Mouse (Mus musculus) skeletal muscle tissue, postnatal 0 days (tissue): ENCODE data around the gene Gdf11. TPM values are rescaled to one million over a fixed set of nuclear protein-coding genes. Genes with fewer than 3 reads are reported as not detected.

ENCODE experiments used
- polyA plus RNA-seq: library from polyadenylated mRNA; unstranded; fragments of >200 nt; fragmentation: Nextera tagmentation; extraction: Ambion mirVana; gene quantifications from 2 replicates; pipeline ENCODE4 v1.2.1, GENCODE M21; 2015

Gene Gdf11
- polyA plus RNA-seq: 1.7 and 2.1 TPM in 2 replicates

DNA sequence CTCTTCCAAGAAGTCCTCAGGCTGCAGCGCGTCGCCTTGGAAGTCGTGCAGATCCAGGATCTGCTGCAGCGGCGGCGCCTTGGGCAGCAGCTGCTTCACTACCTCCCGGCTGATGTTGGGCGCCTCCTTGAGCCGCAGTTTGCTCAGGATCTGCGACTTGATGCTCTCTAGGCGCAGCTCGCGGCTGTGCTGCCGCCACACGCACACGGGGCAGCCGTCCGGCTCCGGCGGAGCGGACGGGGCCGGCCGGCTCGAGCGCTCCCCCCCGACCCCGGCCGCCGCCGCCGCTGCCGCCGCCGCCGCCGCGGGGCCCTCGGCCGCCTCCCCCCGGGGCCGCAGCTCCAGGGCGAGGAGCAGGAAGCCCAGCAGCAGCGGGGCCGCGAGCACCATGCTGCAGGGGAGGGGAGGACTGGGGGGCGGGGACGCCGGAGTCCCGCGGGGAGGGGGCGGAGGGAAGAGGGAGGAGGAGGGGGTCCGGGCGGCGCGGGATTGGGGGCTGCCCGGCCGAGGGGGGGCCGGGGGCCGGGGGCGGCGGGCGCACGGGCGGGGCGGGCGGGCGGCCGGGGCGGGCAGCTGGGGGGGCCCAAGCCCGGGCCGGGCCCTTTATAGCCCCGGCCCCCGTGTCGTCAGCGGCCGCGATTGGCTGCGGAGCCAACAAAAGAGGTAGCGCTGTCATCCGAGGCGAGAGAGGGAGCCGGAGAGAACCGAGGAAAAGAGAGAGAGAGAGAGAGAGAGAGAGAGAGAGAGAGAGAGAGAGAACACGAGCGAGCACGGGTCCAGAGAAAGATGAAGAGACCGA, at the start of gene Gdf11:
Gene Gdf11, minus strand, starts transcription at position 423 of the 799 bp plus-strand sequence.

DNA sequence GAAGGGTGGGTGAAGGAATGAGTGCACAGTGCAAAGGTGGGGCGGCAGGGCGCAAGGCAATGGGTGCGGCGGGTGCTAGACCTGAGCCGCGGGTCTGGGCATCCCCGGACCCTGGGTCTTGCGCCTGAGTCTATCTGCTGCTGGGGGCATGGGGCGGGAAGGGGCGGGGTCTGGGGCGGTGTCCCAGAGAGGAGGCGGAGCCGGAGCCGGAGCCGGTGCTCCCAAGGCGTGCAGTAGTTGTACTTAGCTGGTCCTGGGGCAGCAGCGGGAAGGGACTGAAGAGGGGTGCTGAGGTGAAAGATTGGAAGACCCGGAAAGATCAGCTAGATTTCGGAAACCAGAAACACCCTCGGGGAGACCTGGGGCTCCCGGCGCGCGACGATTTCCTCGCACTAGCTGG, 42.1 kb upstream of the Gdf11 start, which contains the start of gene Itga7:
Gene Itga7, plus strand, starts transcription at position 245 of the 400 bp plus-strand sequence.

DNA sequence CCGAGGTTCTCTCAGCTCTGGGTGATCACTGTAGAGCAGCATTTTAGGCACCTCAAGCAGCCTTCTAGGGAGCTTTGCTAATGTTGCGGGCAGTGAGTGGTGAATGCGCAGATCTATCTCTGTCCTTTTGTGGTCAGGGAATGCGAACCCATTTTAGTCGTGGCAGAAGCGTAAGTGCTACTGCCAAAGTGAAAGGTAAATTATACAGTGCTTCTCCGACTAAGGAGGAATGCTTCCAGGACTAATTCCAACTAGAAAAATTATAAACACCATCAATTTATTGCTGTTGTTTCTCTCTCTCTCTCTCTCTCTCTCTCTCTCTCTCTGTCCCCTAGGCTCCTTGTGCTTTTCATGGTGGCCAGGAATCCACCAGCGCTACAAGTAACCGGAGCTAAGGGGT, 32.4 kb upstream of the Gdf11 start, which contains the start of gene Bloc1s1:
Gene Bloc1s1, minus strand, starts transcription at position 101 of the 400 bp plus-strand sequence.

DNA sequence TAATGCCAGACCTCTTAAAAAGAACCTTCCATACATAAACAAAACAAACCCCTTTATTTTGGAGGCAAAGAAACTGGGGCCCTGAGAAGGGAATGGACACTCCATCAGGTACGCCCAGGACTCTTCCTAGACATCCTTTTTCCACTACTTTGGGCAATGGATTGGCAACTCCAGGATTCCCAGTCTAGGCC, 31.2 kb upstream of the Gdf11 start, which contains the start of gene Rdh5:
Gene Rdh5, minus strand, starts transcription at position 67 of the 191 bp plus-strand sequence.

DNA sequence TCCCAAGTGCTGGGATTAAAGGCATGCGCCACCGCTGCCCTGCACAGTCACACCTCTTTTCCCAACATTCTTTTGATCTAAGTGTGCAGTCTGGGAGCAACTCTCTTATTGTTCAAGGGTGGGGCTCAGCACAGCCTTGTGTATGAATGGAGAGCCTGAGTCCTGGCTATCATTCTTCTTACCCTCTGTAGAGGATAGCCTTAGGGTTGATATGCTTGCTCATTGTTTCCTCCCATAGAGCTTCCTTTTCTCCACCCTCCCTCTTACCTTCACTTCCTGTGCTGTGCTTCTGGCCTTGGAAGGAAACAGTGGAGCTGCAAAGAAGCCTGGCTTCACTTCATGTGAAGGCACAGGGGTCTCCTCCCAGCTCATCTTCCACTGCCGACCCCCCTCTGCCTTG, 9.2 kb upstream of the Gdf11 start, which contains the start of gene Cd63:
Gene Cd63, plus strand, starts transcription at position 292 of the 400 bp plus-strand sequence.

Other genes with a start within 250 kb of the Gdf11 start
- 0.54 and 0.66 TPM in 2 replicates for gene Ikzf4, start 245.7 kb downstream of the Gdf11 start, polyA plus RNA-seq
- 12.8 and 16.8 TPM in 2 replicates for gene Suox, start 217.6 kb downstream of the Gdf11 start, polyA plus RNA-seq
- gene Rab5b, start 195.5 kb downstream of the Gdf11 start, polyA plus RNA-seq: 58.5 and 60.0 TPM in 2 replicates
- gene Pmel, start 187.5 kb downstream of the Gdf11 start, polyA plus RNA-seq: 1.7 and 1.9 TPM in 2 replicates
- 38.7 and 40.5 TPM in 2 replicates for gene Cdk2, start 186.7 kb downstream of the Gdf11 start, polyA plus RNA-seq
- 3.7 and 5.1 TPM in 2 replicates for gene Dgka, start 146.9 kb downstream of the Gdf11 start, polyA plus RNA-seq
- 13.7 and 17.7 TPM in 2 replicates for gene Pym1, start 143.8 kb downstream of the Gdf11 start, polyA plus RNA-seq
- gene Mmp19, start 100.8 kb downstream of the Gdf11 start, polyA plus RNA-seq: 0.99 and 2.1 TPM in 2 replicates
- 28.7 TPM in 2 replicates for gene Dnajc14, start 87.7 kb downstream of the Gdf11 start, polyA plus RNA-seq
- gene Tmem198b, start 87.3 kb downstream of the Gdf11 start, polyA plus RNA-seq: 11.2 and 11.9 TPM in 2 replicates
- gene Sarnp, start 74.4 kb downstream of the Gdf11 start, polyA plus RNA-seq: 85.9 and 110 TPM in 2 replicates
- gene Ormdl2, start 70.1 kb downstream of the Gdf11 start, polyA plus RNA-seq: 14.4 and 18.7 TPM in 2 replicates
- gene Cd63, start 9.3 kb upstream of the Gdf11 start, polyA plus RNA-seq: 697 and 764 TPM in 2 replicates
- gene Rdh5, start 31.2 kb upstream of the Gdf11 start, polyA plus RNA-seq: 15.9 and 16.8 TPM in 2 replicates
- 280 and 296 TPM in 2 replicates for gene Bloc1s1, start 32.3 kb upstream of the Gdf11 start, polyA plus RNA-seq
- gene Itga7, start 42.1 kb upstream of the Gdf11 start, polyA plus RNA-seq: 80.0 and 81.3 TPM in 2 replicates
- gene Mettl7b, start 69.3 kb upstream of the Gdf11 start, polyA plus RNA-seq: 0.12 and 1.8 TPM in 2 replicates
- gene Olfr9, start 97.7 kb upstream of the Gdf11 start, polyA plus RNA-seq: not detected in 2 replicates
- not detected in 2 replicates for gene Olfr763, start 119.1 kb upstream of the Gdf11 start, polyA plus RNA-seq
- gene Olfr764-ps1, start 148.2 kb upstream of the Gdf11 start, polyA plus RNA-seq: not detected in 2 replicates
- gene Olfr765, start 158.3 kb upstream of the Gdf11 start, polyA plus RNA-seq: not detected in 2 replicates
- gene Olfr766-ps1, start 177.3 kb upstream of the Gdf11 start, polyA plus RNA-seq: not detected in 2 replicates
- gene Olfr767, start 191.2 kb upstream of the Gdf11 start, polyA plus RNA-seq: not detected in 2 replicates
- gene Olfr768, start 207.7 kb upstream of the Gdf11 start, polyA plus RNA-seq: not detected in 2 replicates
- gene Olfr769, start 226.1 kb upstream of the Gdf11 start, polyA plus RNA-seq: not detected in 2 replicates
- gene Olfr770, start 247.3 kb upstream of the Gdf11 start, polyA plus RNA-seq: not detected in 2 replicates